Mouse (Mus musculus): ENCODE data around the gene Rangrf. TPM values are rescaled to one million over a fixed set of nuclear protein-coding genes. Genes with fewer than 3 reads are reported as not detected.
"Not testable (repeated sequence)": the region's sequence is repeated elsewhere in the genome, so short reads cannot be mapped to it uniquely, and the experiment has no call there.

Gene Rangrf
- polyA plus RNA-seq, 1 experiment from 2014 or later, result 38.6 TPM

GRCm38 (mm10) chr11:68946806-68947440 lies 28.1 kb downstream of the Rangrf start:
- no peak for DNase-seq (ENCODE audit: low spot score)

- no peak for DNase-seq (ENCODE audit: low spot score)
These were observed 29.0 kb downstream of the Rangrf start for GRCm38 (mm10) chr11:68946001-68946400.

GRCm38 (mm10) chr11:68945245-68945644 lies 29.7 kb downstream of the Rangrf start:
- DNase-seq (ENCODE audit: low spot score), result no peak

GRCm38 (mm10) chr11:68942731-68943130 lies 32.3 kb downstream of the Rangrf start:
- DNase-seq (ENCODE audit: low spot score), result no peak

- DNase-seq (ENCODE audit: low spot score), result no peak
These were observed 34.5 kb downstream of the Rangrf start for GRCm38 (mm10) chr11:68940516-68940915.

GRCm38 (mm10) chr11:68939451-68940304 lies 35.3 kb downstream of the Rangrf start:
- DNase-seq (ENCODE audit: low spot score), result peak; percentile 91

GRCm38 (mm10) chr11:68936951-68937350 lies 38.0 kb downstream of the Rangrf start:
- DNase-seq (ENCODE audit: low spot score), result not testable (repeated sequence)

GRCm38 (mm10) chr11:68933885-68934507 lies 41.0 kb downstream of the Rangrf start:
- no peak for DNase-seq (ENCODE audit: low spot score)

GRCm38 (mm10) chr11:68929947-68930346 lies 45.0 kb downstream of the Rangrf start:
- DNase-seq (ENCODE audit: low spot score), result no peak

GRCm38 (mm10) chr11:68926981-68927380 lies 48.0 kb downstream of the Rangrf start, which contains the start of gene Odf4:
Gene Odf4 (minus strand): TSS chr11:68927081.
- no peak for DNase-seq (ENCODE audit: low spot score)

- DNase-seq (ENCODE audit: low spot score), result no peak
These were observed 50.2 kb downstream of the Rangrf start for GRCm38 (mm10) chr11:68924749-68925148.

GRCm38 (mm10) chr11:68923191-68923590 lies 51.8 kb downstream of the Rangrf start:
- DNase-seq (ENCODE audit: low spot score), result no peak

Small RNA genes lying within 50 kb of the gene (microRNA-seq; reads per million reads assigned to microRNA genes)
- gene Mir3062 (ENCODE audit: borderline number of aligned reads), result 2.5 reads per million

Other genes starting within 250 kb of the Rangrf start
- 57.1 and 60.3 TPM in 2 replicates for gene Ndel1, start 103.3 kb downstream of the Rangrf start, polyA plus RNA-seq (2015; fragmentation: Nextera tagmentation; extraction: Ambion mirVana)
- gene Rnf222, start 86.6 kb downstream of the Rangrf start, polyA plus RNA-seq (2015; fragmentation: Nextera tagmentation; extraction: Ambion mirVana), result 0.05 TPM in 1 of 2 replicates, not detected in the other
- gene Rpl26, start 73.6 kb downstream of the Rangrf start, polyA plus RNA-seq (2015; fragmentation: Nextera tagmentation; extraction: Ambion mirVana), result 1,221 and 1,303 TPM in 2 replicates
- gene Odf4, start 48.1 kb downstream of the Rangrf start, polyA plus RNA-seq (2015; fragmentation: Nextera tagmentation; extraction: Ambion mirVana), result not detected in 2 replicates
- gene Arhgef15, start 17.7 kb downstream of the Rangrf start, polyA plus RNA-seq (2015; fragmentation: Nextera tagmentation; extraction: Ambion mirVana), result 1.0 and 1.1 TPM in 2 replicates
- 4.0 and 4.8 TPM in 2 replicates for gene Slc25a35, start 7.1 kb downstream of the Rangrf start, polyA plus RNA-seq (2015; fragmentation: Nextera tagmentation; extraction: Ambion mirVana)
- gene Pfas, start 33.3 kb upstream of the Rangrf start, polyA plus RNA-seq (2015; fragmentation: Nextera tagmentation; extraction: Ambion mirVana), result 26.9 and 29.7 TPM in 2 replicates
- gene Ctc1, start 40.7 kb upstream of the Rangrf start, polyA plus RNA-seq (2015; fragmentation: Nextera tagmentation; extraction: Ambion mirVana), result 20.7 and 20.8 TPM in 2 replicates
- 134 and 154 TPM in 2 replicates for gene Aurkb, start 70.5 kb upstream of the Rangrf start, polyA plus RNA-seq (2015; fragmentation: Nextera tagmentation; extraction: Ambion mirVana)
- gene Borcs6, start 84.5 kb upstream of the Rangrf start, polyA plus RNA-seq (2015; fragmentation: Nextera tagmentation; extraction: Ambion mirVana), result 9.8 and 12.4 TPM in 2 replicates
- 29.8 and 33.2 TPM in 2 replicates for gene Tmem107, start 95.6 kb upstream of the Rangrf start, polyA plus RNA-seq (2015; fragmentation: Nextera tagmentation; extraction: Ambion mirVana)
- gene Vamp2, start 113.3 kb upstream of the Rangrf start, polyA plus RNA-seq (2015; fragmentation: Nextera tagmentation; extraction: Ambion mirVana), result 35.9 and 38.5 TPM in 2 replicates
- gene Per1, start 120.0 kb upstream of the Rangrf start, polyA plus RNA-seq (2015; fragmentation: Nextera tagmentation; extraction: Ambion mirVana), result 3.5 and 4.7 TPM in 2 replicates
- 0.39 and 0.71 TPM in 2 replicates for gene Hes7, start 145.2 kb upstream of the Rangrf start, polyA plus RNA-seq (2015; fragmentation: Nextera tagmentation; extraction: Ambion mirVana)
- 0.49 and 0.64 TPM in 2 replicates for gene 9130213A22Rik, start 147.4 kb upstream of the Rangrf start, polyA plus RNA-seq (2015; fragmentation: Nextera tagmentation; extraction: Ambion mirVana)
- gene Aloxe3, start 150.7 kb upstream of the Rangrf start, polyA plus RNA-seq (2015; fragmentation: Nextera tagmentation; extraction: Ambion mirVana), result 0.62 and 0.73 TPM in 2 replicates
- gene Alox12b, start 181.8 kb upstream of the Rangrf start, polyA plus RNA-seq (2015; fragmentation: Nextera tagmentation; extraction: Ambion mirVana), result 0.44 and 0.49 TPM in 2 replicates
- gene Alox8, start 222.7 kb upstream of the Rangrf start, polyA plus RNA-seq (2015; fragmentation: Nextera tagmentation; extraction: Ambion mirVana), result 0.14 and 0.17 TPM in 2 replicates

Data from thymus, postnatal 0 days (tissue).